Mouse (Mus musculus): ENCODE results near the gene Lgmn. TPM values are rescaled to one million over a fixed set of nuclear protein-coding genes. Genes with fewer than 3 reads are reported as not detected.

Gene Lgmn
- polyA plus RNA-seq, 1 experiment from 2014 or later = 97.1 TPM

- WGBS = 63% methylated on average over 8 of the region's 8 CpGs
- H3K4me2 ChIP-seq = no peak overlapping the region
- H3K4me3 ChIP-seq = no peak overlapping the region
- H3K4me1 ChIP-seq (replicated peaks) = peaks cover 11% of the 10 kb centered on the region
- H3K27me3 ChIP-seq = no peaks in the 10 kb centered on the region
- no peak for ATAC-seq (replicated peaks; ENCODE audit: insufficient number of reproducible peaks, insufficient read depth, low FRiP score, low read depth)
- no peaks in the 10 kb centered on the region for H3K36me3 ChIP-seq
- peak overlapping the region; percentile 49 for H3K27ac ChIP-seq
- H3K9me3 ChIP-seq (replicated peaks) = no peaks in the 10 kb centered on the region
- H3K9ac ChIP-seq = no peak overlapping the region
Observed at GRCm38 (mm10) chr12:102451126-102451851, 11.7 kb upstream of the Lgmn start.

GRCm38 (mm10) chr12:102450437-102450836 lies 10.8 kb upstream of the Lgmn start:
- H3K9ac ChIP-seq = no peak overlapping the region
- peak overlapping the region; percentile 49 for H3K27ac ChIP-seq
- H3K4me2 ChIP-seq = peak overlapping the region; percentile 7; the same call in 1 of the 2 replicates

GRCm38 (mm10) chr12:102445436-102445835 lies 5.8 kb upstream of the Lgmn start:
- H3K4me2 ChIP-seq = no peak overlapping the region
- no peak overlapping the region for H3K4me3 ChIP-seq
- WGBS = 62% methylated on average over 4 of the region's 4 CpGs
- no peaks in the 10 kb centered on the region for H3K9me3 ChIP-seq (replicated peaks)
- ATAC-seq (replicated peaks; ENCODE audit: insufficient number of reproducible peaks, insufficient read depth, low FRiP score, low read depth) = no peak
- no peak overlapping the region for H3K27ac ChIP-seq
- H3K27me3 ChIP-seq = no peaks in the 10 kb centered on the region
- H3K4me1 ChIP-seq (replicated peaks) = peaks cover 4% of the 10 kb centered on the region
- no peaks in the 10 kb centered on the region for H3K36me3 ChIP-seq
- no peak overlapping the region for H3K9ac ChIP-seq

More at GRCm38 (mm10) chr12:102450437-102450836, 10.8 kb upstream of the Lgmn start:
- H3K9me3 ChIP-seq (replicated peaks) = no peaks in the 10 kb centered on the region
- H3K27me3 ChIP-seq = no peaks in the 10 kb centered on the region
- H3K4me3 ChIP-seq = no peak overlapping the region
- WGBS = 38% methylated on average over 10 of the region's 10 CpGs
- no peaks in the 10 kb centered on the region for H3K36me3 ChIP-seq
- ATAC-seq (replicated peaks; ENCODE audit: insufficient number of reproducible peaks, insufficient read depth, low FRiP score, low read depth) = no peak
- peaks cover 11% of the 10 kb centered on the region for H3K4me1 ChIP-seq (replicated peaks)

GRCm38 (mm10) chr12:102443676-102444075 lies 4.1 kb upstream of the Lgmn start:
- no peaks in the 10 kb centered on the region for H3K27me3 ChIP-seq
- no peak overlapping the region for H3K9ac ChIP-seq
- H3K27ac ChIP-seq = no peak overlapping the region
- 73% methylated on average over 5 of the region's 5 CpGs for WGBS
- H3K36me3 ChIP-seq = no peaks in the 10 kb centered on the region
- H3K4me2 ChIP-seq = no peak overlapping the region
- no peaks in the 10 kb centered on the region for H3K9me3 ChIP-seq (replicated peaks)
- no peak for ATAC-seq (replicated peaks; ENCODE audit: insufficient number of reproducible peaks, insufficient read depth, low FRiP score, low read depth)
- H3K4me3 ChIP-seq = no peak overlapping the region
- peaks cover 6% of the 10 kb centered on the region for H3K4me1 ChIP-seq (replicated peaks)

GRCm38 (mm10) chr12:102442639-102443038 lies 3.0 kb upstream of the Lgmn start:
- Histone ChIP-seq H3K4me1 (replicated peaks) (peaks cover 17% of the 10 kb centered on the region), H3K9me3 (replicated peaks) (no peaks in the 10 kb centered on the region), H3K27me3 (no peaks in the 10 kb centered on the region), H3K36me3 (no peaks in the 10 kb centered on the region), H3K4me2 (no peak overlapping the region), H3K4me3 (no peak overlapping the region), H3K9ac (no peak overlapping the region), H3K27ac (no peak overlapping the region)
- 79% methylated on average over 15 of the region's 15 CpGs for WGBS
- ATAC-seq (replicated peaks; ENCODE audit: insufficient number of reproducible peaks, insufficient read depth, low FRiP score, low read depth) = no peak

- H3K27ac ChIP-seq = no peak overlapping the region
- no peak for ATAC-seq (replicated peaks; ENCODE audit: insufficient number of reproducible peaks, insufficient read depth, low FRiP score, low read depth)
- H3K4me3 ChIP-seq = no peak overlapping the region
- peaks cover 23% of the 10 kb centered on the region for H3K4me1 ChIP-seq (replicated peaks)
- no peaks in the 10 kb centered on the region for H3K36me3 ChIP-seq
- H3K9ac ChIP-seq = no peak overlapping the region
- H3K9me3 ChIP-seq (replicated peaks) = no peaks in the 10 kb centered on the region
- no peak overlapping the region for H3K4me2 ChIP-seq
- 77% methylated on average over 6 of the region's 6 CpGs for WGBS
- no peaks in the 10 kb centered on the region for H3K27me3 ChIP-seq
Observed at GRCm38 (mm10) chr12:102441141-102441540, 1.5 kb upstream of the Lgmn start.

- H3K9ac ChIP-seq = no peak overlapping the region
- H3K36me3 ChIP-seq = no peaks in the 10 kb centered on the region
- H3K27me3 ChIP-seq = no peaks in the 10 kb centered on the region
- peaks cover 23% of the 10 kb centered on the region for H3K4me1 ChIP-seq (replicated peaks)
- ATAC-seq (replicated peaks; ENCODE audit: insufficient number of reproducible peaks, insufficient read depth, low FRiP score, low read depth) = no peak
- 63% methylated on average over 7 of the region's 7 CpGs for WGBS
- H3K4me2 ChIP-seq = no peak overlapping the region
- H3K27ac ChIP-seq = no peak overlapping the region
- no peak overlapping the region for H3K4me3 ChIP-seq
- H3K9me3 ChIP-seq (replicated peaks) = no peaks in the 10 kb centered on the region
Observed at GRCm38 (mm10) chr12:102440551-102440950, 938 bp upstream of the Lgmn start.

GRCm38 (mm10) chr12:102438983-102439631 lies 506 bp downstream of the Lgmn start:
- no peaks in the 10 kb centered on the region for H3K9me3 ChIP-seq (replicated peaks)
- H3K36me3 ChIP-seq = no peaks in the 10 kb centered on the region
- peak overlapping the region; percentile 79 for H3K9ac ChIP-seq
- peaks cover 23% of the 10 kb centered on the region for H3K4me1 ChIP-seq (replicated peaks)
- H3K27me3 ChIP-seq = no peaks in the 10 kb centered on the region
- H3K4me3 ChIP-seq = peak overlapping the region; percentile 78
- peak overlapping the region; percentile 74 for H3K4me2 ChIP-seq
- WGBS = 3% methylated on average over 20 of the region's 20 CpGs
- ATAC-seq (replicated peaks; ENCODE audit: insufficient number of reproducible peaks, insufficient read depth, low FRiP score, low read depth) = peak; percentile 17; the same call in 1 of the 2 replicates
- peak overlapping the region; percentile 87 for H3K27ac ChIP-seq

- no peaks in the 10 kb centered on the region for H3K36me3 ChIP-seq
- WGBS = 40% methylated on average over 5 of the region's 5 CpGs
- peak overlapping the region; percentile 78 for H3K4me3 ChIP-seq
- peak overlapping the region; percentile 74 for H3K4me2 ChIP-seq
- peak overlapping the region; percentile 87 for H3K27ac ChIP-seq
- no peaks in the 10 kb centered on the region for H3K27me3 ChIP-seq
- H3K4me1 ChIP-seq (replicated peaks) = peaks cover 23% of the 10 kb centered on the region
- ATAC-seq (replicated peaks; ENCODE audit: insufficient number of reproducible peaks, insufficient read depth, low FRiP score, low read depth) = peak; percentile 53
- H3K9me3 ChIP-seq (replicated peaks) = no peaks in the 10 kb centered on the region
- peak overlapping the region; percentile 79 for H3K9ac ChIP-seq
Observed at GRCm38 (mm10) chr12:102437952-102438351, 1.7 kb downstream of the Lgmn start.

GRCm38 (mm10) chr12:102436939-102437526 lies 2.6 kb downstream of the Lgmn start:
- ATAC-seq (replicated peaks; ENCODE audit: insufficient number of reproducible peaks, insufficient read depth, low FRiP score, low read depth) = no peak
- Histone ChIP-seq H3K27ac (peak overlapping the region; percentile 87), H3K9me3 (replicated peaks) (no peaks in the 10 kb centered on the region), H3K4me3 (no peak overlapping the region), H3K27me3 (no peaks in the 10 kb centered on the region), H3K36me3 (no peaks in the 10 kb centered on the region), H3K4me1 (replicated peaks) (peaks cover 33% of the 10 kb centered on the region), H3K4me2 (peak overlapping the region; percentile 74; the same call in 1 of the 2 replicates), H3K9ac (no peak overlapping the region)
- WGBS = 59% methylated on average over 10 of the region's 10 CpGs

GRCm38 (mm10) chr12:102434107-102434506 lies 5.5 kb downstream of the Lgmn start:
- no peak for ATAC-seq (replicated peaks; ENCODE audit: insufficient number of reproducible peaks, insufficient read depth, low FRiP score, low read depth)
- H3K9me3 ChIP-seq (replicated peaks) = no peaks in the 10 kb centered on the region
- H3K9ac ChIP-seq = no peak overlapping the region
- WGBS = 84% methylated on average over 4 of the region's 4 CpGs
- H3K27me3 ChIP-seq = no peaks in the 10 kb centered on the region
- H3K4me2 ChIP-seq = no peak overlapping the region
- H3K4me1 ChIP-seq (replicated peaks) = peaks cover 34% of the 10 kb centered on the region
- H3K27ac ChIP-seq = no peak overlapping the region
- H3K36me3 ChIP-seq = no peaks in the 10 kb centered on the region
- H3K4me3 ChIP-seq = no peak overlapping the region
